Mouse (Mus musculus) lung, embryonic 16.5 days (tissue): ENCODE measurements around the gene Mfap5. TPM values are rescaled to one million over a fixed set of nuclear protein-coding genes. Genes with fewer than 3 reads are reported as not detected.
"Not testable (repeated sequence)": the region's sequence is repeated elsewhere in the genome, so short reads cannot be mapped to it uniquely, and the experiment has no call there.

Experiments
- ATAC-seq: fragments of 200-750 bp; cut with Nextera tagmentation; 2 replicates; pipeline ENCODE4 v1.8.0; 2017; ENCODE audit warnings: low read depth, mild to moderate bottlenecking, moderate library complexity
- H3K27ac ChIP-seq: fragments of 300-500 bp; sonication (generic); 2 replicates; pipeline ENCODE4 v1.5.1; 2014; ENCODE audit warnings: mild to moderate bottlenecking, control low read depth, low read length
- H3K27me3 ChIP-seq: fragments of 300-500 bp; sonication (generic); 2 replicates; pipeline ENCODE4 v1.6.1; 2014; ENCODE audit warnings: low read depth, low read length, mixed read lengths; ENCODE audit not compliant: control insufficient read depth, insufficient read depth
- H3K36me3 ChIP-seq: fragments of 300-500 bp; sonication (generic); 2 replicates; pipeline ENCODE4 v1.6.1; 2014; ENCODE audit warnings: low read length; ENCODE audit not compliant: control insufficient read depth, insufficient read depth
- H3K4me1 ChIP-seq: fragments of 300-500 bp; sonication (generic); replicated peaks from 2 replicates; pipeline ENCODE4 v1.6.1; 2014; ENCODE audit warnings: low read length, mixed read lengths; ENCODE audit not compliant: control insufficient read depth, insufficient read depth
- H3K4me2 ChIP-seq: fragments of 300-500 bp; sonication (generic); 2 replicates; pipeline ENCODE4 v1.6.1; 2014; ENCODE audit warnings: low read depth, low read length, control low read depth
- H3K4me3 ChIP-seq: fragments of 300-500 bp; sonication (generic); 2 replicates; pipeline ENCODE4 v1.5.1; 2014; ENCODE audit warnings: mild to moderate bottlenecking, low read length, control low read depth
- H3K9ac ChIP-seq: fragments of 300-500 bp; sonication (generic); 2 replicates; pipeline ENCODE4 v1.6.1; 2014; ENCODE audit warnings: low read length, control low read depth
- H3K9me3 ChIP-seq: fragments of 300-500 bp; sonication (generic); 2 replicates; pipeline ENCODE4 v1.6.1; 2016; ENCODE audit warnings: low read length; ENCODE audit not compliant: control insufficient read depth
- WGBS: fragments of 180-500 bp; shearing (Covaris S2); extraction: QIAGEN DNeasy Blood & Tissue Kit; methylation state at CpG from one replicate; pipeline ENCODE4 v1.1.7; 2014; 5-methylcytosine and 5-hydroxymethylcytosine counted together
- polyA plus RNA-seq: library from polyadenylated mRNA; unstranded; fragments of >200 nt; fragmentation: Nextera tagmentation; extraction: Ambion mirVana; gene quantifications from 2 replicates; pipeline ENCODE4 v1.2.1, GENCODE M21; 2015

Gene Mfap5
- polyA plus RNA-seq, 1 experiment from 2014 or later: 26.4 TPM

DNA sequence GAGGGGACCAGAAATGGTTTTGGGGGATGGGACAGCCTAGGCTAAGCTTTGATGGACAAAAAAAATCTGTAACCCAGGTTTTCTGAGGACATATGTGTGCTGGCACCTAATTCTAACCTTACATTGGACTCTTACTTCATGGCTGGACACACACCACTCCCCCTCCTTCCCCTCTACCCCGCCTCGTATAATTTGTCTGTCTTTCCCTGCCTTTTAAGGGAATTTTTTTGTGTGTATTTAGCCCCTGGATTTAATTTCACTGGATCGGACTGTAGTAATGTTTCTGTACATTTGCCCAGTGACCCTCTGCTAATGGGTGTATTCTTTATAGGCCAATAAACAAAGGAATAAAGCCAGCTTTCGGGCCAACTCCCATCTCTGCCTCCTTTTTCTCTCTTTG, 604 bp upstream of the Mfap5 start:
- Histone ChIP-seq H3K27me3 (no peaks in the 10 kb centered on the region), H3K9me3 (no peaks in the 10 kb centered on the region), H3K4me1 (no peaks in the 10 kb centered on the region), H3K27ac (no peak overlapping the region), H3K36me3 (no peaks in the 10 kb centered on the region), H3K9ac (no peak overlapping the region), H3K4me2 (no peak overlapping the region), H3K4me3 (no peak overlapping the region)
- 39% methylated on average over 4 of the region's 4 CpGs for WGBS
- ATAC-seq: 0 out of 2 replicates have a peak, but pooled peaks have one; percentile 28

DNA sequence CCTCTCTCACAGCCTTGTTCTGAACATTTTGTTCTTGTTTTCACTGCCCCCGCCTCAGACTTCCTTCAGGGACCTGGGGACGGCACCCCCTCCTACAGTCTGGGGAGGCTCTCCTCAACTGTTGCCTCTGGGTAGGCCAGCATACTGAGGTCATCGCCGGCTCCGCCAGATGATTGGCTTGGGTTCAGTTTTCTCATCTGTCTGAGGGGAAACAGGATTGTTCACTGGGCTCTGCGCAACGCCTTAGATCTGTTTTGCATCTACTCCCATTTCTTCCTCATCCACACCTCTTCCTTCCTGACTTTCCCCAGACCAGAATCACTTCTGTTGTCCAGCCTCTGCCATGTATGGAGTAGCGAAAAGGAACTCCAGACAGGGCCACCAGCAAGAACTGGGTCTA, 2.8 kb downstream of the Mfap5 start:
- Histone ChIP-seq H3K27me3 (no peaks in the 10 kb centered on the region), H3K9me3 (no peaks in the 10 kb centered on the region), H3K4me2 (no peak overlapping the region), H3K4me3 (no peak overlapping the region), H3K27ac (no peak overlapping the region), H3K9ac (no peak overlapping the region), H3K36me3 (no peaks in the 10 kb centered on the region), H3K4me1 (no peaks in the 10 kb centered on the region)
- ATAC-seq: peak; percentile 73
- WGBS: 70% methylated on average over 8 of the region's 8 CpGs

GRCm38 (mm10) chr6:122512914-122513878, 7.6 kb downstream of the Mfap5 start:
- no peaks in the 10 kb centered on the region for H3K9me3 ChIP-seq
- H3K9ac ChIP-seq: no peak overlapping the region
- H3K4me3 ChIP-seq: no peak overlapping the region
- peak; percentile 43; the same call in 1 of the 2 replicates for ATAC-seq
- no peaks in the 10 kb centered on the region for H3K27me3 ChIP-seq
- H3K4me1 ChIP-seq: no peaks in the 10 kb centered on the region; the same call in 1 of the 2 replicates
- WGBS: 30% methylated on average over 12 of the region's 12 CpGs
- no peak overlapping the region for H3K4me2 ChIP-seq
- no peaks in the 10 kb centered on the region for H3K36me3 ChIP-seq
- H3K27ac ChIP-seq: no peak overlapping the region

DNA sequence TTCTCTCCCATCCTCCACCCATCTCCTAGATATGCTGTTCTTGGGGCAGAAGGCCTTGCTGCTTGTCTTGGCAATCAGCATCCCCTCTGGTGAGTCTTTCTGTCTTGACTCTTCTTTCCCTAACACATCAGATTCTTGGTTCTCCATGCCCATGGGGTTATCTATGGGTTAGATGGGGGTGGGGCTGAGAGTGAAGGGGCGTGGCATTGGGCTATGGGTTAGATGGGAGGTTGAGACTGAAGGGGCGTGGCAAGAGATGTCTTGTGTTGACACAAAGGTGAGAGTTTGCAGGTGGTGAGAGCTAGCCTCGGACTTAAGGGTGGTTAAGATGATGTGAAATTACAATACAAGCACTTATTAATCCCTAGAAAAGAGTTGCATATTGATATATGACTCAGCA, 8.7 kb downstream of the Mfap5 start:
- H3K4me3 ChIP-seq: no peak overlapping the region
- H3K36me3 ChIP-seq: no peaks in the 10 kb centered on the region
- no peak overlapping the region for H3K4me2 ChIP-seq
- no peaks in the 10 kb centered on the region for H3K9me3 ChIP-seq
- H3K9ac ChIP-seq: no peak overlapping the region
- no peak overlapping the region for H3K27ac ChIP-seq
- WGBS: 57% methylated on average over 3 of the region's 3 CpGs
- no peaks in the 10 kb centered on the region for H3K27me3 ChIP-seq
- H3K4me1 ChIP-seq: no peaks in the 10 kb centered on the region; the same call in 1 of the 2 replicates
- ATAC-seq: no peak

DNA sequence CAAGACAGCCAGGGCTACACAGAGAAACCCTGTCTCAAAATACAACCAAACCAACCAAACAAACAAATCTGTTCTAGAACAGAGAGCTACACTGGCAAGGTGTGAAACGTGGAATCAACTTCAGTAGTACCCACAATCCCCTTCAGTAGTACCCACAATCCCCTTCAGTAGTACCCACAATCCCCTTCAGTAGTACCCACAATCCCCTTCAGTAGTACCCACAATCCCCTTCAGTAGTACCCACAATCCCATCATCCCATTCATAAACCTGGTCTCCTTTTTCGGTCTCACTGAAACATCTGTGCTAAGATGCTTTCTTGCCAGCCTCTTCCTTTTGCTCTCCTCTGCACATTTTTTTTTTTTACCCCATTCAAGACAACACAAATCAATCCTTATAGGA, 10.1 kb downstream of the Mfap5 start:
- H3K36me3 ChIP-seq, ATAC-seq, H3K4me3 ChIP-seq, H3K9ac ChIP-seq, H3K27ac ChIP-seq, H3K4me1 ChIP-seq, H3K27me3 ChIP-seq, H3K4me2 ChIP-seq, H3K9me3 ChIP-seq: not testable (repeated sequence)
- 88% methylated on average over 2 of the region's 2 CpGs for WGBS

GRCm38 (mm10) chr6:122517668-122518067, 12.0 kb downstream of the Mfap5 start:
- H3K4me1 ChIP-seq: no peaks in the 10 kb centered on the region; the same call in 1 of the 2 replicates
- no peak overlapping the region for H3K27ac ChIP-seq
- 57% methylated on average over 1 of the region's 1 CpGs for WGBS
- H3K4me3 ChIP-seq: no peak overlapping the region
- H3K9ac ChIP-seq: no peak overlapping the region
- H3K36me3 ChIP-seq: no peaks in the 10 kb centered on the region
- no peak overlapping the region for H3K4me2 ChIP-seq
- ATAC-seq: 0 out of 2 replicates have a peak, but pooled peaks have one; percentile 47
- H3K9me3 ChIP-seq: no peaks in the 10 kb centered on the region
- no peaks in the 10 kb centered on the region for H3K27me3 ChIP-seq

GRCm38 (mm10) chr6:122519384-122519783, 13.7 kb downstream of the Mfap5 start:
- H3K4me2 ChIP-seq: no peak overlapping the region
- H3K36me3 ChIP-seq: no peaks in the 10 kb centered on the region
- H3K9ac ChIP-seq: no peak overlapping the region
- H3K27ac ChIP-seq: no peak overlapping the region
- no peak overlapping the region for H3K4me3 ChIP-seq
- H3K27me3 ChIP-seq: no peaks in the 10 kb centered on the region
- ATAC-seq: no peak
- no peaks in the 10 kb centered on the region for H3K4me1 ChIP-seq
- no peaks in the 10 kb centered on the region for H3K9me3 ChIP-seq
- 34% methylated on average over 2 of the region's 2 CpGs for WGBS

GRCm38 (mm10) chr6:122522595-122522994, 16.9 kb downstream of the Mfap5 start:
- WGBS: 60% methylated on average over 9 of the region's 9 CpGs
- no peak overlapping the region for H3K4me3 ChIP-seq
- H3K4me2 ChIP-seq: no peak overlapping the region
- no peak overlapping the region for H3K27ac ChIP-seq
- no peaks in the 10 kb centered on the region for H3K36me3 ChIP-seq
- H3K27me3 ChIP-seq: no peaks in the 10 kb centered on the region
- ATAC-seq: peak; percentile 71
- no peaks in the 10 kb centered on the region for H3K4me1 ChIP-seq
- H3K9me3 ChIP-seq: no peaks in the 10 kb centered on the region
- no peak overlapping the region for H3K9ac ChIP-seq

DNA sequence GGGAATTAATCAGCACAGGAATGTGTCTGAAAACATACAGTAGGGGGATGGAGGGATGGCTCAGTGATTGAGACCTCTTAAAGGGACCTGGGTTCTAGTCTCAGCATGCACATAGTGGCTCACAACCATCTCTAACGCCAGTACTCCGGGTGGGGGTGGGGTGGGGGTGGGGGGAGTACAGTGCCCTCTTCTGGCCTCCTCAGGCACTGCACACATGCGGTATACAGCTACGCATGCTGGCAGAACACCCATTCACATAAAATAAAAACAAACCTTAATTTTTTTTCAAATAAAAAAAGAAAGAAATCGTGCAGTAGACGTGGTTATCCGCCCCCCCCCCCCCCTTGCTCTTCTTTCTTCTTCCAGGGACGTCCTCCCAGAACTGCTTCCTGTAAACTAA, 17.6 kb downstream of the Mfap5 start:
- WGBS: 70% methylated on average over 8 of the region's 8 CpGs
- Histone ChIP-seq H3K36me3 (no peaks in the 10 kb centered on the region), H3K4me3 (no peak overlapping the region), H3K4me1 (no peaks in the 10 kb centered on the region), H3K27me3 (no peaks in the 10 kb centered on the region), H3K9me3 (no peaks in the 10 kb centered on the region), H3K9ac (no peak overlapping the region), H3K27ac (no peak overlapping the region), H3K4me2 (no peak overlapping the region)
- no peak for ATAC-seq
